Mouse (Mus musculus) liver, embryonic 12.5 days (tissue): Measurements from ENCODE around the gene Gata2. TPM values are rescaled to one million over a fixed set of nuclear protein-coding genes. Genes with fewer than 3 reads are reported as not detected.

Experiments used
- ATAC-seq: fragments of 200-750 bp; cut with Nextera tagmentation; 2 replicates; pipeline ENCODE4 v1.8.0; 2017; ENCODE audit warnings: moderate number of reproducible peaks, mild to moderate bottlenecking, moderate library complexity
- H3K27ac ChIP-seq: fragments of 300-500 bp; sonication (generic); 2 replicates; pipeline ENCODE4 v1.5.1; 2016; ENCODE audit warnings: mild to moderate bottlenecking
- H3K27me3 ChIP-seq: fragments of 300-500 bp; sonication (generic); replicated peaks from 2 replicates; pipeline ENCODE4 v1.6.1; 2016; ENCODE audit warnings: mild to moderate bottlenecking, moderate library complexity
- H3K36me3 ChIP-seq: fragments of 300-500 bp; sonication (generic); 2 replicates; pipeline ENCODE4 v1.6.1; 2016; ENCODE audit warnings: mild to moderate bottlenecking, moderate library complexity
- H3K4me1 ChIP-seq: fragments of 300-500 bp; sonication (generic); 2 replicates; pipeline ENCODE4 v1.6.1; 2016
- H3K4me2 ChIP-seq: fragments of 300-500 bp; sonication (generic); 2 replicates; pipeline ENCODE4 v1.6.1; 2016; ENCODE audit warnings: mild to moderate bottlenecking, moderate library complexity
- H3K4me3 ChIP-seq: fragments of 300-500 bp; sonication (generic); 2 replicates; pipeline ENCODE4 v1.5.1; 2016; ENCODE audit warnings: mild to moderate bottlenecking, moderate library complexity
- H3K9ac ChIP-seq: fragments of 300-500 bp; sonication (generic); 2 replicates; pipeline ENCODE4 v1.6.1; 2016; ENCODE audit warnings: mild to moderate bottlenecking, moderate library complexity
- H3K9me3 ChIP-seq: fragments of 300-500 bp; sonication (generic); replicated peaks from 2 replicates; pipeline ENCODE4 v1.6.1; 2016; ENCODE audit warnings: mild to moderate bottlenecking, moderate library complexity
- WGBS: fragments of 180-500 bp; shearing (Covaris S2); methylation state at CpG from one replicate; pipeline ENCODE4 v1.1.7; 2016; ENCODE audit not compliant: insufficient replicate concordance; 5-methylcytosine and 5-hydroxymethylcytosine counted together
- polyA plus RNA-seq: library from polyadenylated mRNA; unstranded; fragments of >200 nt; fragmentation: Nextera tagmentation; extraction: Ambion mirVana; gene quantifications from 2 replicates; pipeline ENCODE4 v1.2.1, GENCODE M21; 2016

The Gata2 gene
- polyA plus RNA-seq, 1 experiment from 2014 or later = 15.7 TPM

GRCm38 (mm10) chr6:88221968-88222367, 28.3 kb downstream of the Gata2 start, which contains the start of gene Dnajb8:
TSS of gene Dnajb8 (plus strand) at chr6:88222268.
- Histone ChIP-seq H3K27ac (no peak within 1 kb of the TSS), H3K27me3 (peaks cover 59% of the 10 kb centered on the region), H3K4me1 (peaks cover 8% of the 10 kb centered on the region), H3K36me3 (no peaks in the 10 kb centered on the region), H3K9me3 (peaks cover 4% of the 10 kb centered on the region; the same call in 1 of the 2 replicates), H3K4me2 (no peak within 1 kb of the TSS), H3K4me3 (no peak within 1 kb of the TSS), H3K9ac (no peak within 1 kb of the TSS)
- WGBS = 51% methylated on average over 10 of the region's 10 CpGs
- no peak for ATAC-seq

- Histone ChIP-seq H3K9me3 (no peaks in the 10 kb centered on the region), H3K36me3 (no peaks in the 10 kb centered on the region), H3K4me3 (no peak overlapping the region), H3K27me3 (peaks cover 86% of the 10 kb centered on the region), H3K4me2 (no peak overlapping the region), H3K27ac (no peak overlapping the region), H3K4me1 (peaks cover 8% of the 10 kb centered on the region; the same call in 1 of the 2 replicates), H3K9ac (no peak overlapping the region)
- 0 out of 2 replicates have a peak, but pooled peaks have one; percentile 38 for ATAC-seq
- WGBS = 28% methylated on average over 5 of the region's 5 CpGs
These were observed 32.9 kb downstream of the Gata2 start for GRCm38 (mm10) chr6:88226570-88226994.

- H3K4me3 ChIP-seq = no peak overlapping the region
- no peaks in the 10 kb centered on the region for H3K9me3 ChIP-seq
- no peak for ATAC-seq
- no peaks in the 10 kb centered on the region for H3K36me3 ChIP-seq
- no peak overlapping the region for H3K27ac ChIP-seq
- no peak overlapping the region for H3K9ac ChIP-seq
- peaks cover 86% of the 10 kb centered on the region for H3K27me3 ChIP-seq
- WGBS = 43% methylated on average over 7 of the region's 7 CpGs
- H3K4me1 ChIP-seq = peaks cover 8% of the 10 kb centered on the region; the same call in 1 of the 2 replicates
- no peak overlapping the region for H3K4me2 ChIP-seq
These were observed 33.8 kb downstream of the Gata2 start for GRCm38 (mm10) chr6:88227537-88227936.

GRCm38 (mm10) chr6:88229221-88229620, 35.5 kb downstream of the Gata2 start:
- H3K4me1 ChIP-seq = peaks cover 8% of the 10 kb centered on the region; the same call in 1 of the 2 replicates
- H3K9ac ChIP-seq = no peak overlapping the region
- no peaks in the 10 kb centered on the region for H3K36me3 ChIP-seq
- H3K4me2 ChIP-seq = no peak overlapping the region
- peaks cover 87% of the 10 kb centered on the region for H3K27me3 ChIP-seq
- ATAC-seq = no peak
- H3K9me3 ChIP-seq = no peaks in the 10 kb centered on the region
- H3K4me3 ChIP-seq = no peak overlapping the region
- H3K27ac ChIP-seq = no peak overlapping the region
- 58% methylated on average over 12 of the region's 12 CpGs for WGBS

- Histone ChIP-seq H3K9ac (no peak overlapping the region), H3K4me2 (no peak overlapping the region), H3K36me3 (no peaks in the 10 kb centered on the region), H3K27me3 (peaks cover 99% of the 10 kb centered on the region), H3K9me3 (no peaks in the 10 kb centered on the region), H3K4me3 (no peak overlapping the region), H3K4me1 (peaks cover 12% of the 10 kb centered on the region), H3K27ac (no peak overlapping the region)
- 61% methylated on average over 7 of the region's 7 CpGs for WGBS
- ATAC-seq = no peak
These were observed 38.1 kb downstream of the Gata2 start for GRCm38 (mm10) chr6:88231821-88232220.

- ATAC-seq = no peak
- no peak overlapping the region for H3K4me3 ChIP-seq
- no peak overlapping the region for H3K9ac ChIP-seq
- no peak overlapping the region for H3K4me2 ChIP-seq
- peaks cover 12% of the 10 kb centered on the region for H3K4me1 ChIP-seq
- H3K27ac ChIP-seq = no peak overlapping the region
- WGBS = 58% methylated on average over 6 of the region's 6 CpGs
- peaks cover 99% of the 10 kb centered on the region for H3K27me3 ChIP-seq
- no peaks in the 10 kb centered on the region for H3K36me3 ChIP-seq
- no peaks in the 10 kb centered on the region for H3K9me3 ChIP-seq
These were observed 38.5 kb downstream of the Gata2 start for GRCm38 (mm10) chr6:88232221-88232620.

GRCm38 (mm10) chr6:88233996-88234395, 40.3 kb downstream of the Gata2 start:
- Histone ChIP-seq H3K4me2 (no peak overlapping the region), H3K9ac (no peak overlapping the region), H3K27me3 (peaks cover 99% of the 10 kb centered on the region), H3K27ac (no peak overlapping the region), H3K9me3 (no peaks in the 10 kb centered on the region), H3K4me3 (no peak overlapping the region), H3K36me3 (no peaks in the 10 kb centered on the region), H3K4me1 (peaks cover 12% of the 10 kb centered on the region)
- no peak for ATAC-seq
- WGBS = 57% methylated on average over 8 of the region's 8 CpGs

GRCm38 (mm10) chr6:88235461-88235860, 41.8 kb downstream of the Gata2 start:
- no peak for ATAC-seq
- Histone ChIP-seq H3K4me3 (no peak overlapping the region), H3K9ac (no peak overlapping the region), H3K36me3 (no peaks in the 10 kb centered on the region), H3K4me1 (peaks cover 12% of the 10 kb centered on the region), H3K27me3 (peaks cover 95% of the 10 kb centered on the region), H3K27ac (no peak overlapping the region), H3K4me2 (no peak overlapping the region), H3K9me3 (no peaks in the 10 kb centered on the region)
- WGBS = 25% methylated on average over 8 of the region's 8 CpGs

GRCm38 (mm10) chr6:88235983-88236382, 42.3 kb downstream of the Gata2 start:
- 18% methylated on average over 16 of the region's 17 CpGs for WGBS
- Histone ChIP-seq H3K4me1 (peaks cover 12% of the 10 kb centered on the region), H3K9me3 (no peaks in the 10 kb centered on the region), H3K9ac (no peak overlapping the region), H3K36me3 (no peaks in the 10 kb centered on the region), H3K27ac (no peak overlapping the region), H3K4me2 (peak overlapping the region; percentile 35), H3K27me3 (peaks cover 95% of the 10 kb centered on the region), H3K4me3 (no peak overlapping the region)
- ATAC-seq = no peak

GRCm38 (mm10) chr6:88236513-88236912, 42.8 kb downstream of the Gata2 start:
- no peak overlapping the region for H3K9ac ChIP-seq
- no peaks in the 10 kb centered on the region for H3K36me3 ChIP-seq
- H3K27ac ChIP-seq = no peak overlapping the region
- no peak overlapping the region for H3K4me3 ChIP-seq
- H3K4me2 ChIP-seq = no peak overlapping the region
- peaks cover 92% of the 10 kb centered on the region for H3K27me3 ChIP-seq
- ATAC-seq = no peak
- peaks cover 12% of the 10 kb centered on the region for H3K4me1 ChIP-seq
- H3K9me3 ChIP-seq = no peaks in the 10 kb centered on the region
- whole genome bisulfite sequencing = 25% methylated on average over 7 of the region's 7 CpGs

GRCm38 (mm10) chr6:88242604-88243003, 48.9 kb downstream of the Gata2 start:
- H3K36me3 ChIP-seq = no peaks in the 10 kb centered on the region
- H3K9me3 ChIP-seq = no peaks in the 10 kb centered on the region
- no peak overlapping the region for H3K27ac ChIP-seq
- peaks cover 10% of the 10 kb centered on the region; the same call in 1 of the 2 replicates for H3K4me1 ChIP-seq
- H3K9ac ChIP-seq = no peak overlapping the region
- peak; percentile 65; the same call in 1 of the 2 replicates for ATAC-seq
- no peak overlapping the region for H3K4me3 ChIP-seq
- H3K4me2 ChIP-seq = peak overlapping the region; percentile 19; the same call in 1 of the 2 replicates
- 3% methylated on average over 15 of the region's 15 CpGs for WGBS
- peaks cover 51% of the 10 kb centered on the region for H3K27me3 ChIP-seq

GRCm38 (mm10) chr6:88249231-88249630, 55.5 kb downstream of the Gata2 start:
- no peak overlapping the region for H3K4me3 ChIP-seq
- no peaks in the 10 kb centered on the region for H3K27me3 ChIP-seq
- H3K4me2 ChIP-seq = no peak overlapping the region
- no peaks in the 10 kb centered on the region for H3K9me3 ChIP-seq
- peaks cover 61% of the 10 kb centered on the region for H3K4me1 ChIP-seq
- 90% methylated on average over 1 of the region's 1 CpGs for WGBS
- ATAC-seq = no peak
- no peaks in the 10 kb centered on the region for H3K36me3 ChIP-seq
- H3K27ac ChIP-seq = no peak overlapping the region
- no peak overlapping the region for H3K9ac ChIP-seq

GRCm38 (mm10) chr6:88251396-88251795, 57.7 kb downstream of the Gata2 start:
- Histone ChIP-seq H3K9me3 (no peaks in the 10 kb centered on the region), H3K36me3 (peaks cover 5% of the 10 kb centered on the region; the same call in 1 of the 2 replicates), H3K27ac (peak overlapping the region; percentile 77), H3K4me2 (peak overlapping the region; percentile 51), H3K9ac (no peak overlapping the region), H3K4me3 (no peak overlapping the region), H3K4me1 (peaks cover 83% of the 10 kb centered on the region), H3K27me3 (no peaks in the 10 kb centered on the region)
- ATAC-seq = peak; percentile 20
- 90% methylated on average over 1 of the region's 1 CpGs for WGBS
